Mouse (Mus musculus) intestine, embryonic 16.5 days (tissue): ENCODE measurements around the gene Tmem130. TPM values are rescaled to one million over a fixed set of nuclear protein-coding genes. Genes with fewer than 3 reads are reported as not detected.
"Not testable (repeated sequence)": the region's sequence is repeated elsewhere in the genome, so short reads cannot be mapped to it uniquely, and the experiment has no call there.

Source experiments
- ATAC-seq: fragments of 200-750 bp; cut with Nextera tagmentation; 2 replicates; pipeline ENCODE4 v1.8.0; 2017; ENCODE audit warnings: moderate TSS enrichment, moderate library complexity
- H3K27ac ChIP-seq: fragments of 300-500 bp; sonication (generic); 2 replicates; pipeline ENCODE4 v1.5.1; 2014; ENCODE audit warnings: mild to moderate bottlenecking, low read length
- H3K27me3 ChIP-seq: fragments of 300-500 bp; sonication (generic); replicated peaks from 2 replicates; pipeline ENCODE4 v1.6.1; 2014; ENCODE audit warnings: low read length, control low read depth, mixed read lengths; ENCODE audit not compliant: control insufficient read depth, insufficient read depth
- H3K36me3 ChIP-seq: fragments of 300-500 bp; sonication (generic); 2 replicates; pipeline ENCODE4 v1.6.1; 2014; ENCODE audit warnings: low read length, control low read depth; ENCODE audit not compliant: control insufficient read depth, insufficient read depth
- H3K4me1 ChIP-seq: fragments of 300-500 bp; sonication (generic); 2 replicates; pipeline ENCODE4 v1.6.1; 2014; ENCODE audit warnings: low read length, control low read depth, mixed read lengths; ENCODE audit not compliant: control insufficient read depth, insufficient read depth
- H3K4me2 ChIP-seq: fragments of 300-500 bp; sonication (generic); 2 replicates; pipeline ENCODE4 v1.6.1; 2014; ENCODE audit warnings: low read depth, low read length, control low read depth
- H3K4me3 ChIP-seq: fragments of 300-500 bp; sonication (generic); 2 replicates; pipeline ENCODE4 v1.5.1; 2014; ENCODE audit warnings: mild to moderate bottlenecking, low read length
- H3K9ac ChIP-seq: fragments of 300-500 bp; sonication (generic); 2 replicates; pipeline ENCODE4 v1.6.1; 2014; ENCODE audit warnings: low read depth, low read length
- H3K9me3 ChIP-seq: fragments of 300-500 bp; sonication (generic); 2 replicates; pipeline ENCODE4 v1.6.1; 2016; ENCODE audit warnings: low read length, control low read depth; ENCODE audit not compliant: control insufficient read depth
- WGBS: fragments of 180-500 bp; shearing (Covaris S2); extraction: QIAGEN DNeasy Blood & Tissue Kit; methylation state at CpG from one replicate; pipeline ENCODE4 v1.1.7; 2014; 5-methylcytosine and 5-hydroxymethylcytosine counted together
- polyA plus RNA-seq: library from polyadenylated mRNA; unstranded; fragments of >200 nt; fragmentation: Nextera tagmentation; extraction: Ambion mirVana; gene quantifications from 2 replicates; pipeline ENCODE4 v1.2.1, GENCODE M21; 2015

The Tmem130 gene
- polyA plus RNA-seq, 1 experiment from 2014 or later, result 2.6 TPM

GRCm38 (mm10) chr5:144769067-144769482 is 7.5 kb upstream of the Tmem130 start:
- peak; percentile 3; the same call in 1 of the 2 replicates for ATAC-seq
- H3K27me3 ChIP-seq, result no peaks in the 10 kb centered on the region
- H3K9me3 ChIP-seq, result no peaks in the 10 kb centered on the region
- peak overlapping the region; percentile 60 for H3K4me2 ChIP-seq
- peak overlapping the region; percentile 73 for H3K9ac ChIP-seq
- no peak overlapping the region for H3K27ac ChIP-seq
- 0 out of 2 replicates have a peak, but pooled peaks cover 3% of the 10 kb centered on the region for H3K36me3 ChIP-seq
- peak overlapping the region; percentile 85 for H3K4me3 ChIP-seq
- WGBS, result 16% methylated on average over 8 of the region's 8 CpGs
- H3K4me1 ChIP-seq, result peaks cover 7% of the 10 kb centered on the region

DNA sequence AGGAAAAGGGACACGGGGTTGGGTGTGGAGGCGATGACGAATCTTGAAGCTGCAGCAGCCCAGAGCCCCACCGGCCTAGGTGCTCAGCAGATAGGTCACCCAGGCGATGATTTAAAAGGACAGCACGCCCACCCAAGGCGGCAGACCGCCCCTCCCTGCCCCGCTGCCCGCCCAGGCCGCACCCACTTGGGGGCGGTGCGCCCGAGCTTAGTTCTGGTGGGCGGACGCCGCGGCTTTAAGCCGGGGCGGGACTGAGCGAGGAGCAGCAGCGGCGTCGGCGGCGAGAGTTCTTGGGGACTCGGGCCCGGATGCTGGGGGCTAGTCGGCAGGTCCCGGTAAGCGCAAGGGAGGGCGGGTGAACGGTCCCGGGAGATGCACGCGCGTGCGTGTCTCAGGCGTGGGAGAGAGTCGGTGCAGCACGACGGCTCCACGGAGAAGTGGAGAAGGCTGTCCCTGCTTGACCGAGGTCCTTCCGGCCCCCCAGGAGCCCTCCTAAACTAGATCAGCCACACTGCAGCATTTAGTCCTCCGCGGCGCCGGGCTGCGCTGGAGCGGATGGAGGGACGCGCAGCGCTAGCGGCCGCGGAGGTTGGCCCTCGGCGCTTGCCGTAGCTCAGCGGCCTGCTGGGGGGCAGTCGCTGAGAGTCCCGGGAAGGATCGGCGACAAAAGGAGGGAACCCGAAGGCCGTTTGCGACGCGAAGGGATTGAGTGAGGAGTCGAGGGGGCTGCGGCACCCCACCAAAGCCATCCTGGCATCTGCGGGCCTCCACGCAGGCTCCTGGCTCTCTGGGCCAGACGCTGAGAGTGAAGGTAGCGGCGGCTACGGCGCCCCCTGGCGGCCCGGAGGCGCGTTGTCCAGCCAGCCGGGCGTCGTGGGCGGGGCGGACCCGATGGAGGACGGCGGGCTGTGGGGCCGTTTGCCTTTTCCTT is 6.6 kb upstream of the Tmem130 start:
- peak overlapping the region; percentile 73 for H3K9ac ChIP-seq
- peak overlapping the region; percentile 85 for H3K4me3 ChIP-seq
- peak overlapping the region; percentile 74 for H3K27ac ChIP-seq
- no peaks in the 10 kb centered on the region for H3K27me3 ChIP-seq
- peaks cover 7% of the 10 kb centered on the region for H3K4me1 ChIP-seq
- WGBS, result under 1% methylated on average over 92 of the region's 92 CpGs
- H3K4me2 ChIP-seq, result peak overlapping the region; percentile 60
- H3K36me3 ChIP-seq, result 0 out of 2 replicates have a peak, but pooled peaks cover 3% of the 10 kb centered on the region
- H3K9me3 ChIP-seq, result no peaks in the 10 kb centered on the region
- ATAC-seq, result peak; percentile 91

DNA sequence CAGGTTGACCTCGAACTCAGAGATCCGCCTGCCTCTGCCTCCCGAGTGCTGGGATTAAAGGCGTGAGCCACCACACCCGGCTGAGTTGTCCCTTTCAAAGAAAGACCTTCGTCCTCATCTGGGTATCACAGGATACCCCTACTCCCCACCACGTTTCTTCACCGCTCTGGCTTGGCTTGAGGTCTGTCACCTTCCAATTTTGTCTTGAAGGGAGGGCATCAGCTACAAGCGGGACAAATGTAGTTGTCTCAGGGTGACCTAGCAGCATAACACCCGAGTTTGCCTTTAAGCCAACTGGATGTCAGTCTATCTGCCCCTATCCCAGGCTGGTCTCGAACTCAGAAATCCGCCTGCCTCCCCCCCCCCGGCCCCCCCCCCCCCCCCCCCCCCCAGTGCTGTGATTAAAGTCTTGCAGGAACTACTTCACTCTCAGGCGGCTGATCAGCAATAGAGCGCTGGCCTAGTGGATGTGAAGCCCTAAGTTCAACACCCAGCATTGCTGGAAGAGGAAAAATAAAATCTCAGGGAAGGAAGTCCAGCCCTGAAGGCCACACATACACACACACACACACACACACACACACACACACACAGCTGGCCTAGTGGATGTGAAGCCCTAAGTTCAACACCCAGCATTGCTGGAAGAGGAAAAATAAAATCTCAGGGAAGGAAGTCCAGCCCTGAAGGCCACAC is 5.6 kb upstream of the Tmem130 start, which contains the start of gene Trrap:
TSS of gene Trrap (plus strand) at position 627 of the 693 bp plus-strand sequence.
- not testable (repeated sequence) for H3K4me1 ChIP-seq, ATAC-seq

DNA sequence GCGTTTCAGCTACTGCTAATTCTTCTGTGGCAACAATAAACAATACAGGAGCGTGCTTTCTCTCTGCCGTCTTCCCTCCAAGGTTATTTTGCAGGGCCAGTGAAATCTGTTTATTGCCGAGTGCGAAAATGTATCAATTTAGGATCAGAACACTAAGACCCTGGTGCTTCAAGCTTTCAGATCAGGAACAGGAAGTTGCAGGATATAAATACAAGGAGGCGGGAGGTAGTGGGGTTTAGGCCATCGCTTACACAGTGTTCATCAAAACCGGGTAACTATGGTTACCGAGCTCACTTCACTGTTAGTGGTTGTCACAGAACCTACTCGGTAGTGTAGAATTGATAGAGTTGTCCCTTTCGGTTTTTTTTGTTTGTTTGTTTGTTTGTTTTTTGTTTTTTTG is 5.0 kb upstream of the Tmem130 start:
- ATAC-seq, result no peak
- H3K36me3 ChIP-seq, result 0 out of 2 replicates have a peak, but pooled peaks cover 3% of the 10 kb centered on the region
- H3K4me1 ChIP-seq, result peaks cover 8% of the 10 kb centered on the region
- WGBS, result 65% methylated on average over 11 of the region's 11 CpGs
- H3K9ac ChIP-seq, result no peak overlapping the region
- H3K4me2 ChIP-seq, result no peak overlapping the region
- no peak overlapping the region for H3K27ac ChIP-seq
- no peaks in the 10 kb centered on the region for H3K9me3 ChIP-seq
- no peak overlapping the region for H3K4me3 ChIP-seq
- H3K27me3 ChIP-seq, result peaks cover 6% of the 10 kb centered on the region

More for the DNA sequence above, 5.6 kb upstream of the Tmem130 start, which contains the start of gene Trrap:
- H3K36me3 ChIP-seq, H3K27me3 ChIP-seq, H3K9me3 ChIP-seq: not testable (repeated sequence)
- peak within 1 kb of the TSS; percentile 60 for H3K4me2 ChIP-seq
- WGBS, result 78% methylated on average over 15 of the region's 15 CpGs
- H3K4me3 ChIP-seq, result peak within 1 kb of the TSS; percentile 85
- H3K9ac ChIP-seq, result peak within 1 kb of the TSS; percentile 73
- peak within 1 kb of the TSS; percentile 74 for H3K27ac ChIP-seq

DNA sequence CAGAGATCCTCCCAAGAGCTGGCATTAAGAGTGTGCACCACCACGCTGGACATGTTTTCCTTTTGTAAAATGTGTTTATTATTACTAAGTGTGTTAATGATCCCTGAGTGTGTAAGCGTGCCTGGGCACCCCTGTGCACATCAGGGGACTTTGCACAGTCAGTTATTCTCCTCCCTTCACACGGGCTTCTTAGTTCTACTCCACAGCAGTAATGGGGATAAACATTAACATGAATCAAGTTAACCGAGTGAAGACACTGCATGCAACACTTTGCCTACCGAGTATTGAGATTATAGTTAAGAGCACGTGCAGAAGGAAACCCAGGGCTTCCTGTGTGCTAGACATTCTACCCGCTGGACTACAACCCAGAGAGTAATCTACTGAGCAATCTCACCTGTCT is 4.4 kb upstream of the Tmem130 start:
- H3K9me3 ChIP-seq, result no peaks in the 10 kb centered on the region
- no peaks in the 10 kb centered on the region for H3K36me3 ChIP-seq
- peaks cover 15% of the 10 kb centered on the region for H3K4me1 ChIP-seq
- H3K27ac ChIP-seq, result no peak overlapping the region
- ATAC-seq, result no peak
- WGBS, result 54% methylated on average over 7 of the region's 7 CpGs
- H3K4me2 ChIP-seq, result no peak overlapping the region
- no peak overlapping the region for H3K4me3 ChIP-seq
- H3K27me3 ChIP-seq, result peaks cover 13% of the 10 kb centered on the region
- no peak overlapping the region for H3K9ac ChIP-seq

- no peak for ATAC-seq
- Histone ChIP-seq H3K36me3 (no peaks in the 10 kb centered on the region), H3K9me3 (no peaks in the 10 kb centered on the region), H3K27ac (no peak overlapping the region), H3K4me2 (no peak overlapping the region), H3K27me3 (peaks cover 15% of the 10 kb centered on the region), H3K9ac (no peak overlapping the region), H3K4me1 (peaks cover 8% of the 10 kb centered on the region), H3K4me3 (no peak overlapping the region)
- WGBS, result 21% methylated on average over 8 of the region's 8 CpGs
Measured at GRCm38 (mm10) chr5:144758422-144758821, 3.2 kb downstream of the Tmem130 start.

- Histone ChIP-seq H3K27ac (no peak overlapping the region), H3K4me1 (peaks cover 8% of the 10 kb centered on the region), H3K9me3 (no peaks in the 10 kb centered on the region), H3K4me3 (no peak overlapping the region), H3K27me3 (peaks cover 15% of the 10 kb centered on the region), H3K4me2 (no peak overlapping the region), H3K9ac (no peak overlapping the region), H3K36me3 (no peaks in the 10 kb centered on the region)
- 89% methylated on average over 9 of the region's 9 CpGs for WGBS
- ATAC-seq, result no peak
Measured at GRCm38 (mm10) chr5:144757402-144757801, 4.2 kb downstream of the Tmem130 start.

DNA sequence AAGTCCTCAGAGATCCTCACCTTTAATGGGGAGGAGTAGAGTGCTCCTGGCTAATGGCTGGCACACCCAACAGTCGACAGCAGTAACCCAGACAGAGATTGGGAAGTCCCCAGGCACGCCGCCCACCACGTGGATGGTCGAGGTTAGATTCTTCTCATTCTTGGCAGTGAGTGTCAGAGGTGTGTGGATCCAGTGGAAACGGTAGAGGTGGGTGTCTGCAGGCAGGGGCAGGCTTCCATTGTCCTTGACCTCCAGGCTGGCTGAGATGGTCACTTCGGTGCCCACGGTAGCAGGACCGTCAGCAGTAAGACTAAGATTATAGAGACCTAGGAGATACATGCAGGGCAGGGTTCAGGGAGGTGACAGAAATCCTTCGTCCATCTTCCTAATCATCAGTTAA is 6.4 kb downstream of the Tmem130 start:
- ATAC-seq, result no peak; the same call in 1 of the 2 replicates
- no peaks in the 10 kb centered on the region for H3K9me3 ChIP-seq
- H3K4me2 ChIP-seq, result no peak overlapping the region
- WGBS, result 61% methylated on average over 10 of the region's 10 CpGs
- no peaks in the 10 kb centered on the region for H3K27me3 ChIP-seq
- H3K9ac ChIP-seq, result no peak overlapping the region
- H3K36me3 ChIP-seq, result no peaks in the 10 kb centered on the region
- H3K27ac ChIP-seq, result no peak overlapping the region
- no peaks in the 10 kb centered on the region; the same call in 1 of the 2 replicates for H3K4me1 ChIP-seq
- no peak overlapping the region for H3K4me3 ChIP-seq

DNA sequence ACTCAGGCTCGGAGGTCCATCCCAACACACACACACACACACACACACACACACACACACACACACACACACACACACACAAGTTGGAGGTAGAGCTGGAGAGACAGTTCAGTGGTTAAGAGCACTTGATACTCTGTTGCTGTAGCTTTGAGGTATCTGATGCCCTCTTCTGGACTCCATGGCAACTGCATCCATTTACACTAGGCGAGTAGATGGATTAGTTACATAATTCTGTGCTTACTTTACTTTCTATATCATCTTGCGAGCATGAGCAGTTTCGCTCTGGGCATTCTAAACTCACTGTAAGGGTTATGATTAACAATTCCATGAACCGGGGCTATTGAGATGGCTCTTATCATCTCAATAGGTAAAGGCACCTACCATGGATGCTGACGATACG is 8.6 kb downstream of the Tmem130 start:
- Histone ChIP-seq H3K4me1 (no peaks in the 10 kb centered on the region; the same call in 1 of the 2 replicates), H3K4me3 (no peak overlapping the region), H3K27ac (no peak overlapping the region), H3K4me2 (no peak overlapping the region), H3K27me3 (no peaks in the 10 kb centered on the region), H3K9me3 (no peaks in the 10 kb centered on the region), H3K9ac (no peak overlapping the region), H3K36me3 (no peaks in the 10 kb centered on the region)
- 0 out of 2 replicates have a peak, but pooled peaks have one; percentile 32 for ATAC-seq
- WGBS, result 55% methylated on average over 7 of the region's 7 CpGs
